Mouse (Mus musculus) lung, postnatal 0 days (tissue): ENCODE results near the gene Elk3.

Source experiments
- CTCF ChIP-seq: IDR thresholded peaks from 2 replicates; pipeline ENCODE4 v1.5.1; 2016; ENCODE audit warnings: antibody characterized with exemption, mild to moderate bottlenecking
- EP300 ChIP-seq: IDR thresholded peaks from 2 replicates; pipeline ENCODE4 v1.6.1; 2016; ENCODE audit warnings: antibody characterized with exemption, mild to moderate bottlenecking, control low read depth

DNA sequence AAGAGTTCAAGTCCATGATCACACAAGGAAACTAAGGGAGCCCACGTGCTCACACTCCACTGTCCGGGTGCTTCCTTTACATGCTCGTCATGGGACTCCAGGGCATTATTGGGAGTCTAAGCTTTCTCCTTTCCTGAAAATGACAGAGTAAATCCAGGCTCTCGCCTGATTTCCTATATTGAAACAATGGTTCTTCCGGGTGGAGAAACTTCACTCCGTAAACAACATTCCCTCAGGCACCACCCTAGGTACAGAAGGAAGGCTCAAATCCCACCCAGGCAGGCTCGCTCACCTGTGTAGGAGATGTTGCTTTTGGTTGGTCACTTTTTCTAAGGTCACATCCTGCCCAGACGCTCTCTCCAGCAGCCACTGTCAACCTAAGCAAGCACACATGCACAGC, 9.1 kb downstream of the Elk3 start:
- TF ChIP-seq CTCF (no peak), EP300 (peak; percentile 51; the same call in 1 of the 2 replicates)
